ENCODE assay signal across 7 mouse cellular contexts in genomic region chr9:99141171-99141570, GRCm38 (mm10). TPM values are rescaled to one million over a fixed set of nuclear protein-coding genes. Genes with fewer than 3 reads are reported as not detected.
DNase-seq lines count a peak whose midpoint lies in the region; ATAC-seq and TF ChIP-seq lines count a peak whose summit lies in the region.

No protein-coding gene starts in this region.

- peaks cover 6% of the 10 kb centered on the region; the same call in 1 of the 2 replicates for H3K4me1 ChIP-seq in kidney, adult 2 months (ENCODE audit: control insufficient read depth, insufficient read depth, low read length)
- H3K4me1 ChIP-seq in MEL (ENCODE audit: control insufficient read depth in 1 of 2, insufficient read depth in 2 of 2, low read length in 2 of 2) = peaks cover 3 to 7% of the 10 kb centered on the region in 2 experiments; a peak in 3 of 4 replicates
- H3K4me1 ChIP-seq in forebrain, embryonic 15.5 days = peaks cover 31% of the 10 kb centered on the region
- peaks cover 30% of the 10 kb centered on the region for H3K4me1 ChIP-seq in liver, postnatal 0 days (ENCODE audit: insufficient read depth)

- no peak for TF ChIP-seq RAD21 in MEL (IDR thresholded peaks at IDR 0.05; ENCODE audit: low read depth, low read length)

- peak overlapping the region; percentile 32 for H3K9ac ChIP-seq in MEL (ENCODE audit: control insufficient read depth, low read depth, low read length, poor library complexity, severe bottlenecking)
- H3K9ac ChIP-seq in forebrain, embryonic 15.5 days (replicated peaks) = peak overlapping the region; percentile 4; the same call in 1 of the 2 replicates
- 0 out of 2 replicates have a peak overlapping the region, but pooled peaks have one; percentile 16 for H3K9ac ChIP-seq in liver, postnatal 0 days (replicated peaks)

- no peaks in the 10 kb centered on the region for H3K9me3 ChIP-seq in MEL (replicated peaks; ENCODE audit: insufficient read depth, low read length)
- H3K9me3 ChIP-seq in forebrain, embryonic 15.5 days = no peaks in the 10 kb centered on the region
- no peaks in the 10 kb centered on the region for H3K9me3 ChIP-seq in liver, postnatal 0 days (ENCODE audit: low read length)

- no peak overlapping the region for H3K27ac ChIP-seq in kidney, adult 2 months (ENCODE audit: insufficient read depth, low read depth, low read length)
- no peak overlapping the region for H3K27ac ChIP-seq in MEL (ENCODE audit: control insufficient read depth, low read depth, low read length)
- H3K27ac ChIP-seq in forebrain, embryonic 15.5 days (replicated peaks) = peak overlapping the region; percentile 95; the same call in 1 of the 2 replicates
- no peak overlapping the region for H3K27ac ChIP-seq in liver, postnatal 0 days (ENCODE audit: low read depth)

- no peak for ATAC-seq in forebrain, embryonic 15.5 days (replicated peaks)
- ATAC-seq in liver, postnatal 0 days = no peak

- no peak for TF ChIP-seq CTCF in kidney, adult 2 months (conservative IDR thresholded peaks at IDR 0.05; ENCODE audit: insufficient read depth, insufficient read length, low read depth, low read length)
- TF ChIP-seq CTCF in MEL (IDR thresholded peaks at IDR 0.05 in 2 of 3, conservative IDR thresholded peaks at IDR 0.05 in 1 of 3; ENCODE audit: control insufficient read depth in 1 of 3, insufficient read depth in 1 of 3, low read depth in 2 of 3, low read length in 3 of 3, poor library complexity in 1 of 3, severe bottlenecking in 1 of 3) = no peak
- no peak for TF ChIP-seq CTCF in liver, postnatal 0 days (IDR thresholded peaks at IDR 0.05; ENCODE audit: low read depth)

- peak overlapping the region; percentile 52; the same call in 1 of the 2 replicates for H3K4me2 ChIP-seq in forebrain, embryonic 15.5 days (replicated peaks)
- peak overlapping the region; percentile 98 for H3K4me2 ChIP-seq in liver, postnatal 0 days (ENCODE audit: low read depth, low read length)

- H3K36me3 ChIP-seq in kidney, adult 2 months (ENCODE audit: control insufficient read depth, insufficient read depth, low read length) = no peaks in the 10 kb centered on the region
- peaks cover 0 to 9% of the 10 kb centered on the region in 2 experiments; a peak in 2 of 4 replicates for H3K36me3 ChIP-seq in MEL (ENCODE audit: control insufficient read depth in 1 of 2, insufficient read depth in 2 of 2, low read length in 2 of 2)
- H3K36me3 ChIP-seq in forebrain, embryonic 15.5 days = no peaks in the 10 kb centered on the region
- no peaks in the 10 kb centered on the region for H3K36me3 ChIP-seq in liver, postnatal 0 days (replicated peaks; ENCODE audit: insufficient read depth, low read length)

- TF ChIP-seq POLR2A in kidney, adult 2 months (IDR thresholded peaks at IDR 0.05; ENCODE audit: low read depth, low read length) = no peak
- no peak for TF ChIP-seq POLR2A in MEL (IDR thresholded peaks at IDR 0.05; ENCODE audit: control insufficient read depth in 1 of 2, insufficient read depth in 1 of 2, low read depth in 1 of 2, low read length in 2 of 2, poor library complexity in 1 of 2)

- H3K79me2 ChIP-seq in MEL (ENCODE audit: control insufficient read depth, insufficient read depth, low read length, poor library complexity) = peaks cover 8% of the 10 kb centered on the region

- H3K27me3 ChIP-seq in kidney, adult 2 months (replicated peaks; ENCODE audit: control insufficient read depth, insufficient read depth, low read length) = no peaks in the 10 kb centered on the region
- no peaks in the 10 kb centered on the region for H3K27me3 ChIP-seq in MEL (ENCODE audit: control insufficient read depth in 1 of 2, insufficient read depth in 2 of 2, low read length in 2 of 2)
- peaks cover 4% of the 10 kb centered on the region; the same call in 1 of the 2 replicates for H3K27me3 ChIP-seq in forebrain, embryonic 15.5 days
- no peaks in the 10 kb centered on the region for H3K27me3 ChIP-seq in liver, postnatal 0 days (ENCODE audit: insufficient read depth, low read length)

- no peak overlapping the region for H3K4me3 ChIP-seq in kidney, adult 2 months (ENCODE audit: insufficient read depth, low read depth, low read length)
- peak overlapping the region; percentile 45 to 98 for H3K4me3 ChIP-seq in MEL (ENCODE audit: control insufficient read depth in 1 of 2, insufficient read depth in 1 of 2, low read depth in 2 of 2, low read length in 2 of 2)
- peak overlapping the region; percentile 63; the same call in 1 of the 2 replicates for H3K4me3 ChIP-seq in forebrain, embryonic 15.5 days
- no peak overlapping the region for H3K4me3 ChIP-seq in liver, postnatal 0 days (ENCODE audit: low read depth, low read length)

- TF ChIP-seq EP300 in MEL (IDR thresholded peaks at IDR 0.05; ENCODE audit: low read depth in 1 of 2, low read length in 2 of 2) = no peak
- no peak for TF ChIP-seq EP300 in liver, postnatal 0 days (IDR thresholded peaks at IDR 0.05; ENCODE audit: low read depth)

- peak; percentile 51 for DNase-seq in kidney, adult 2 months
- DNase-seq in kidney, adult 18-20 months = no peak
- peak; percentile 37 for DNase-seq in MEL (ENCODE audit: low read depth, low spot score)
- no peak for DNase-seq in liver, postnatal 0 days
- no peak for DNase-seq in right cerebral cortex, adult 18-20 months
- no peak for DNase-seq in cerebellum, postnatal 36 days

- WGBS in kidney, adult 2 months = 41% methylated on average over 3 of the region's 3 CpGs
- 39% methylated on average over 3 of the region's 3 CpGs for WGBS in forebrain, embryonic 15.5 days
- WGBS in liver, postnatal 0 days (ENCODE audit: insufficient replicate concordance) = 34% methylated on average over 3 of the region's 3 CpGs

TF ChIP-seq in MEL, 35 proteins besides CTCF, POLR2A, EP300 and RAD21:
- no peak for TF ChIP-seq USF2 (IDR thresholded peaks at IDR 0.05; ENCODE audit: borderline replicate concordance in 1 of 2, insufficient read depth in 1 of 2, low read depth in 1 of 2, low read length in 2 of 2)
- TF ChIP-seq SMC3 (IDR thresholded peaks at IDR 0.05; ENCODE audit: low read depth, low read length) = no peak
- TF ChIP-seq BHLHE40 (IDR thresholded peaks at IDR 0.05; ENCODE audit: borderline replicate concordance, low read depth, low read length) = no peak
- no peak for TF ChIP-seq ELF1 (IDR thresholded peaks at IDR 0.05; ENCODE audit: low read depth, low read length)
- TF ChIP-seq CHD1 (IDR thresholded peaks at IDR 0.05; ENCODE audit: low read depth, low read length) = 0 out of 2 replicates have a peak, but pooled peaks have one; percentile 25
- TF ChIP-seq MXI1 (IDR thresholded peaks at IDR 0.05; ENCODE audit: low read depth, low read length) = no peak
- TF ChIP-seq NELFE (IDR thresholded peaks at IDR 0.05; ENCODE audit: low read depth, low read length) = no peak
- TF ChIP-seq E2F4 (IDR thresholded peaks at IDR 0.05; ENCODE audit: borderline replicate concordance, low read depth, low read length) = no peak

RNA-seq across cellular contexts. Expression of gene Pik3cb, which starts 0.8 kb away (rescaled TPM):
- 7.3 and 7.4 TPM in 2 replicates for polyA plus RNA-seq in kidney, adult 2 months (2012; rRNA removed)
- 2.2 and 2.4 TPM in 2 replicates for total RNA-seq in MEL (2012; rRNA removed)
- polyA plus RNA-seq in MEL (2012; ENCODE audit: insufficient read depth in 1 of 2, insufficient read length in 2 of 2, low read depth in 1 of 2, low replicate concordance in 2 of 2, missing spikeins in 1 of 2) = 1 to 10 TPM in 1 of 2 experiments, not detected in 1; 7.6 TPM
- 3.7 and 3.8 TPM in 2 replicates for polyA plus RNA-seq in forebrain, embryonic 15.5 days (2015; fragmentation: Nextera tagmentation; extraction: Ambion mirVana)
- 2.0 and 2.3 TPM in 2 replicates for polyA plus RNA-seq in liver, postnatal 0 days (2015; fragmentation: Nextera tagmentation; extraction: Ambion mirVana)

Comparison
In these comparisons a context has a peak if more than half of its experiments do, and no peak if none do; other contexts are left out.
1. DNase-seq: peak in kidney, adult 2 months (single experiment) and MEL (single experiment); none in kidney, adult 18-20 months (single experiment), liver, postnatal 0 days (single experiment), right cerebral cortex, adult 18-20 months (single experiment) and cerebellum, postnatal 36 days (0 of 2).
2. H3K4me3 ChIP-seq: peak in MEL (2 of 2) and forebrain, embryonic 15.5 days (single experiment); none in kidney, adult 2 months (single experiment) and liver, postnatal 0 days (single experiment).
3. Peak in every context shown above with its lines, with median percentiles within 50 percentile points of each other: H3K9ac ChIP-seq.